Mouse (Mus musculus) kidney, adult 2 months (tissue): Measurements from ENCODE around the gene Olfr1311. TPM values are rescaled to one million over a fixed set of nuclear protein-coding genes. Genes with fewer than 3 reads are reported as not detected.
"Not testable (repeated sequence)": the region's sequence is repeated elsewhere in the genome, so short reads cannot be mapped to it uniquely, and the experiment has no call there.

Experiments
- DNase-seq: peaks from one replicate; pipeline ENCODE4 v3.0.0; 2021
- H3K27ac ChIP-seq: fragments of 200-500 bp; 2 replicates; pipeline ENCODE4 v1.5.1; 2012; ENCODE audit warnings: low read depth, low read length, control low read depth, inconsistent platforms; ENCODE audit not compliant: insufficient read depth
- H3K27me3 ChIP-seq: fragments of 200-500 bp; replicated peaks from 2 replicates; pipeline ENCODE4 v1.6.1; 2012; ENCODE audit warnings: mild to moderate bottlenecking, moderate library complexity, low read length, inconsistent platforms; ENCODE audit not compliant: control insufficient read depth, insufficient read depth
- H3K36me3 ChIP-seq: fragments of 200-500 bp; 2 replicates; pipeline ENCODE4 v1.6.1; 2012; ENCODE audit warnings: mild to moderate bottlenecking, moderate library complexity, low read length, inconsistent platforms; ENCODE audit not compliant: control insufficient read depth, insufficient read depth
- H3K4me1 ChIP-seq: fragments of 200-500 bp; 2 replicates; pipeline ENCODE4 v1.6.1; 2011; ENCODE audit warnings: low read length; ENCODE audit not compliant: control insufficient read depth, insufficient read depth
- H3K4me3 ChIP-seq: fragments of 200-500 bp; 2 replicates; pipeline ENCODE4 v1.5.1; 2011; ENCODE audit warnings: mild to moderate bottlenecking, low read depth, low read length, control low read depth; ENCODE audit not compliant: insufficient read depth
- CTCF ChIP-seq: fragments of 200-500 bp; conservative IDR thresholded peaks from 2 replicates; pipeline ENCODE4 v1.5.1; 2011; ENCODE audit warnings: low read depth, mild to moderate bottlenecking, control low read depth, low read length, moderate library complexity, mixed read lengths; ENCODE audit not compliant: insufficient read depth, insufficient read length
- POLR2A ChIP-seq: fragments of 200-500 bp; IDR thresholded peaks from one replicate; pipeline ENCODE4 v1.6.1; 2011; ENCODE audit warnings: low read depth, low read length, control low read depth
- WGBS: fragments of 180-500 bp; shearing (Covaris S2); methylation state at CpG from one replicate; pipeline ENCODE4 v1.1.7; 2018; 5-methylcytosine and 5-hydroxymethylcytosine counted together
- polyA plus RNA-seq: library from polyadenylated mRNA; depleted of rRNA; stranded (reverse); fragments of >200 nt; gene quantifications from 2 replicates; pipeline ENCODE4 v1.2.3, GENCODE M21; 2012; rRNA removed

Olfr1311 gene
- not detected in 2 replicates for polyA plus RNA-seq

- TF ChIP-seq POLR2A, result no peak
- no peak for TF ChIP-seq CTCF
- Histone ChIP-seq H3K4me3 (no peak within 1 kb of the TSS), H3K27ac (no peak within 1 kb of the TSS), H3K36me3 (no peaks in the 10 kb centered on the region), H3K27me3 (no peaks in the 10 kb centered on the region), H3K4me1 (no peaks in the 10 kb centered on the region)
- DNase-seq, result no peak
- 87% methylated on average over 2 of the region's 2 CpGs for WGBS
Observed at GRCm38 (mm10) chr2:112024312-112024711, at the start of gene Olfr1311. Gene Olfr1311, minus strand, starts transcription at chr2:112024412.

- H3K4me3 ChIP-seq, result no peak within 1 kb of the TSS
- no peak for TF ChIP-seq POLR2A
- no peak for TF ChIP-seq CTCF
- H3K27me3 ChIP-seq, result no peaks in the 10 kb centered on the region
- H3K4me1 ChIP-seq, result no peaks in the 10 kb centered on the region
- WGBS, result 30% methylated on average over 1 of the region's 1 CpGs
- DNase-seq, result no peak
- no peak within 1 kb of the TSS for H3K27ac ChIP-seq
- H3K36me3 ChIP-seq, result no peaks in the 10 kb centered on the region
Observed at GRCm38 (mm10) chr2:112050138-112050537, 25.9 kb upstream of the Olfr1311 start, which contains the start of gene Olfr1312. Gene Olfr1312, minus strand, starts transcription at chr2:112050238.

- not testable (repeated sequence) for H3K27ac ChIP-seq, H3K4me3 ChIP-seq, H3K27me3 ChIP-seq, H3K4me1 ChIP-seq, H3K36me3 ChIP-seq
- WGBS, result 35% methylated on average over 6 of the region's 6 CpGs
- DNase-seq, result peak; percentile 25
Observed at GRCm38 (mm10) chr2:112026971-112027370, 2.8 kb upstream of the Olfr1311 start.

- no peaks in the 10 kb centered on the region for H3K4me1 ChIP-seq
- no peak overlapping the region for H3K27ac ChIP-seq
- TF ChIP-seq POLR2A, result no peak
- no peaks in the 10 kb centered on the region for H3K27me3 ChIP-seq
- DNase-seq, result no peak
- WGBS, result 69% methylated on average over 3 of the region's 3 CpGs
- no peak overlapping the region for H3K4me3 ChIP-seq
- H3K36me3 ChIP-seq, result no peaks in the 10 kb centered on the region
Observed at GRCm38 (mm10) chr2:112014900-112015299, 9.3 kb downstream of the Olfr1311 start.

GRCm38 (mm10) chr2:112012608-112013007 is 11.6 kb downstream of the Olfr1311 start, which contains the start of gene Olfr1310:
Gene Olfr1310, minus strand, starts transcription at chr2:112012708.
- Histone ChIP-seq H3K4me3 (no peak within 1 kb of the TSS), H3K36me3 (no peaks in the 10 kb centered on the region), H3K4me1 (no peaks in the 10 kb centered on the region), H3K27ac (no peak within 1 kb of the TSS), H3K27me3 (no peaks in the 10 kb centered on the region)
- no peak for DNase-seq
- no peak for TF ChIP-seq POLR2A
- TF ChIP-seq CTCF, result no peak

- Histone ChIP-seq H3K27ac (no peak within 1 kb of the TSS), H3K4me1 (no peaks in the 10 kb centered on the region), H3K27me3 (no peaks in the 10 kb centered on the region; the same call in 1 of the 2 replicates), H3K4me3 (no peak within 1 kb of the TSS), H3K36me3 (no peaks in the 10 kb centered on the region)
- 56% methylated on average over 1 of the region's 1 CpGs for WGBS
- TF ChIP-seq POLR2A, result no peak
- no peak for TF ChIP-seq CTCF
- no peak for DNase-seq
Observed at GRCm38 (mm10) chr2:111990181-111990580, 34.0 kb downstream of the Olfr1311 start, which contains the start of gene Olfr1309. Gene Olfr1309, minus strand, starts transcription at chr2:111990281.

Other genes with a start within 250 kb of the Olfr1311 start
- gene Olfr1302, start 247.0 kb downstream of the Olfr1311 start, polyA plus RNA-seq, result not detected in 2 replicates
- gene Olfr1303, start 204.1 kb downstream of the Olfr1311 start, polyA plus RNA-seq, result not detected in 2 replicates
- gene Olfr1305, start 147.3 kb downstream of the Olfr1311 start, polyA plus RNA-seq, result not detected in 2 replicates
- not detected in 2 replicates for gene Olfr1306, start 108.1 kb downstream of the Olfr1311 start, polyA plus RNA-seq
- not detected in 2 replicates for gene Olfr1307, start 75.0 kb downstream of the Olfr1311 start, polyA plus RNA-seq
- gene Olfr1308, start 59.5 kb downstream of the Olfr1311 start, polyA plus RNA-seq, result not detected in 2 replicates
- gene Olfr1309, start 34.1 kb downstream of the Olfr1311 start, polyA plus RNA-seq, result not detected in 2 replicates
- not detected in 2 replicates for gene Olfr1310, start 11.7 kb downstream of the Olfr1311 start, polyA plus RNA-seq
- gene Olfr1312, start 25.8 kb upstream of the Olfr1311 start, polyA plus RNA-seq, result not detected in 2 replicates
- not detected in 2 replicates for gene Olfr1313, start 53.4 kb upstream of the Olfr1311 start, polyA plus RNA-seq
- not detected in 2 replicates for gene Olfr1314, start 72.4 kb upstream of the Olfr1311 start, polyA plus RNA-seq
- gene Olfr1315-ps1, start 91.0 kb upstream of the Olfr1311 start, polyA plus RNA-seq, result not detected in 2 replicates
- gene Olfr1316, start 110.6 kb upstream of the Olfr1311 start, polyA plus RNA-seq, result not detected in 2 replicates
- gene Olfr1317, start 115.9 kb upstream of the Olfr1311 start, polyA plus RNA-seq, result not detected in 2 replicates
- gene Olfr1318, start 129.8 kb upstream of the Olfr1311 start, polyA plus RNA-seq, result not detected in 2 replicates
- 22.5 and 22.6 TPM in 2 replicates for gene Lpcat4, start 215.1 kb upstream of the Olfr1311 start, polyA plus RNA-seq
- 0.02 TPM in 1 of 2 replicates, not detected in the other for gene Nutm1, start 234.9 kb upstream of the Olfr1311 start, polyA plus RNA-seq
- 166 and 167 TPM in 2 replicates for gene Nop10, start 237.5 kb upstream of the Olfr1311 start, polyA plus RNA-seq
- 27.8 and 29.6 TPM in 2 replicates for gene Slc12a6, start 241.4 kb upstream of the Olfr1311 start, polyA plus RNA-seq
- not detected in 2 replicates for gene Gm21985, start 241.9 kb upstream of the Olfr1311 start, polyA plus RNA-seq